ENCODE assay signal across 23 mouse cellular contexts in the genomic region with DNA sequence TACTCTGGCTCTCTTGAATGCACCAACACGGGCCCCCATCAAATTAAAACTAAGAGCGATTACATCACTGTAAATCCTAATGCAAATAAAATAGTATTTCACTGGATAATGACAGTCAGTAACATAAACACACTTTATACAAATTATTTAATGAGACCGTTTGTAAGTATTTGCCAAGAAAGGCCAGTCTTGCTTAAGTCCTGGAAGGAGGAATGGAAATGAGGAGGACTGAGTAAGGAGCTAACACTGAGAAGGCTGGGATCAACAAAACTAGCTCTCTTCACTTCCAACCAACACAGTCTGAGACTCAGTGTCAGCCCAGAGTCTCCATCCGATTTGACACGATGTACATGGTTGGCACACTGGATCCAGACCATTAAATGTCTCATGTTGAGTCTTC. TPM values are rescaled to one million over a fixed set of nuclear protein-coding genes. Genes with fewer than 3 reads are reported as not detected.
A peak's percentile ranks its signal among the peaks of the same experiment; 100 is the strongest.
DNase-seq lines count a peak whose midpoint lies in the region; ATAC-seq lines count a peak whose summit lies in the region.
"Had no signal": no experiment of that assay in that cellular context is flagged by ENCODE, and none has a peak within 500 bp of the region (broad histone marks: within the 10 kb centered on the region; RNA-seq: fewer than 3 reads in every experiment).

No protein-coding gene starts in this region.

- H3K9me3 ChIP-seq in lung, embryonic 15.5 days, result no peaks in the 10 kb centered on the region
- no peaks in the 10 kb centered on the region for H3K9me3 ChIP-seq in megakaryocyte, embryonic 14.5 days
- H3K9me3 ChIP-seq: forebrain, embryonic 10.5 days; forebrain, embryonic 13.5 days; heart, embryonic 12.5 days; heart, embryonic 15.5 days; hindbrain, embryonic 12.5 days; hindbrain, embryonic 15.5 days had no signal

- intact Hi-C loops in heart, postnatal 14 days (cut with DNase I), result no loop called here

- 0 out of 2 replicates have a peak, but pooled peaks cover 9% of the 10 kb centered on the region for H3K4me1 ChIP-seq in lung, embryonic 15.5 days
- peaks cover 96% of the 10 kb centered on the region for H3K4me1 ChIP-seq in megakaryocyte, embryonic 14.5 days
- H3K4me1 ChIP-seq: hindbrain, embryonic 12.5 days had no signal

- no peak overlapping the region for H3K4me3 ChIP-seq in lung, embryonic 15.5 days
- H3K4me3 ChIP-seq in megakaryocyte, embryonic 14.5 days (replicated peaks), result peak overlapping the region; percentile 64
- H3K4me3 ChIP-seq: forebrain, embryonic 10.5 days; forebrain, embryonic 13.5 days; heart, embryonic 12.5 days; heart, embryonic 15.5 days; hindbrain, embryonic 12.5 days; hindbrain, embryonic 15.5 days had no signal

- H3K36me3 ChIP-seq in lung, embryonic 15.5 days, result no peaks in the 10 kb centered on the region
- peaks cover 38% of the 10 kb centered on the region for H3K36me3 ChIP-seq in megakaryocyte, embryonic 14.5 days (replicated peaks; ENCODE audit: low read length)
- H3K36me3 ChIP-seq: forebrain, embryonic 10.5 days; heart, embryonic 12.5 days; heart, embryonic 15.5 days; hindbrain, embryonic 12.5 days; hindbrain, embryonic 15.5 days had no signal

- WGBS in lung, embryonic 15.5 days, result 57% methylated on average over 5 of the region's 5 CpGs

- H3K4me2 ChIP-seq in lung, embryonic 15.5 days, result no peak overlapping the region
- H3K4me2 ChIP-seq: forebrain, embryonic 13.5 days; heart, embryonic 12.5 days; heart, embryonic 15.5 days; hindbrain, embryonic 12.5 days; hindbrain, embryonic 15.5 days had no signal

- no peaks in the 10 kb centered on the region for H3K27me3 ChIP-seq in lung, embryonic 15.5 days
- H3K27me3 ChIP-seq in megakaryocyte, embryonic 14.5 days (replicated peaks), result no peaks in the 10 kb centered on the region
- H3K27me3 ChIP-seq: forebrain, embryonic 13.5 days; heart, embryonic 12.5 days; heart, embryonic 15.5 days; hindbrain, embryonic 12.5 days; hindbrain, embryonic 15.5 days; Patski had no signal

- H3K27ac ChIP-seq in lung, embryonic 15.5 days, result no peak overlapping the region
- H3K27ac ChIP-seq: forebrain, embryonic 10.5 days; forebrain, embryonic 13.5 days; heart, embryonic 15.5 days; hindbrain, embryonic 12.5 days; hindbrain, embryonic 15.5 days had no signal

- peak; percentile 30 for DNase-seq in heart, adult 11 months
- no peak for DNase-seq in heart, postnatal 14 days
- no peak for DNase-seq in lung, postnatal 10 days
- DNase-seq: adrenal gland, postnatal 10 days; adrenal gland, postnatal 36 days; cerebellum, adult 18-20 months; cerebellum, adult 9-10 months; cerebellum, postnatal 14 days; gastrocnemius, postnatal 10 days; gastrocnemius, postnatal 36 days; heart, postnatal 10 days had no signal

- no peak overlapping the region for H3K9ac ChIP-seq in lung, embryonic 15.5 days
- H3K9ac ChIP-seq: forebrain, embryonic 13.5 days; heart, embryonic 12.5 days; heart, embryonic 15.5 days; hindbrain, embryonic 12.5 days; hindbrain, embryonic 15.5 days had no signal

- ATAC-seq in lung, embryonic 15.5 days (ENCODE audit: borderline replicate concordance, extremely low read depth, low FRiP score, low TSS enrichment), result peak; percentile 55; the same call in 1 of the 2 replicates
- ATAC-seq in megakaryocyte, adult 5-6 weeks (ENCODE audit: poor library complexity, severe bottlenecking), result no peak
- ATAC-seq: forebrain, embryonic 13.5 days; forebrain, embryonic 16.5 days; Patski had no signal

RNA-seq across cellular contexts. Expression of gene Plxna4, which starts 16.5 kb away (rescaled TPM):
- 10 to 100 TPM; 14.5 to 16.0 TPM for total RNA-seq in heart, postnatal 14 days (2021)
- polyA plus RNA-seq in lung, embryonic 15.5 days (2015; fragmentation: Nextera tagmentation; extraction: Ambion mirVana), result 1.6 and 2.1 TPM in 2 replicates
- polyA plus RNA-seq in megakaryocyte, embryonic 14.5 days (2012; ENCODE audit: insufficient read depth, low replicate concordance), result 2.3 and 3.5 TPM in 2 replicates
- not detected in 2 replicates for total RNA-seq in megakaryocyte, adult 5-6 weeks (2015)
- 0.04 TPM in 1 of 2 replicates, not detected in the other for total RNA-seq in megakaryocyte, adult 5-6 weeks (2017)
- total RNA-seq: granulocyte monocyte progenitor cell, adult 5-6 weeks had no signal

Comparison
In these comparisons a context has a peak if more than half of its experiments do, and no peak if none do; other contexts are left out.
1. RNA of gene Plxna4, which starts 16.5 kb away (total RNA-seq): 14.5 to 16.0 TPM in heart, postnatal 14 days; 0.04 TPM in megakaryocyte, adult 5-6 weeks; every median in the first group is over 10 times any median in the second.